Mouse (Mus musculus) thymus, adult 2 months (tissue): ENCODE measurements around the gene Ppp1r18. TPM values are rescaled to one million over a fixed set of nuclear protein-coding genes. Genes with fewer than 3 reads are reported as not detected.

Experiments used
- DNase-seq: peaks from one replicate; pipeline ENCODE4 v3.0.0; 2021
- H3K27ac ChIP-seq: fragments of 200-500 bp; 2 replicates; pipeline ENCODE4 v1.5.1; 2012; ENCODE audit warnings: low read length, control low read depth; ENCODE audit not compliant: control insufficient read depth, insufficient read depth
- H3K27me3 ChIP-seq: fragments of 200-500 bp; 2 replicates; pipeline ENCODE4 v1.6.1; 2012; ENCODE audit warnings: mild to moderate bottlenecking, low read length, moderate library complexity, mixed read lengths; ENCODE audit not compliant: control insufficient read depth, insufficient read depth
- H3K36me3 ChIP-seq: fragments of 200-500 bp; 2 replicates; pipeline ENCODE4 v1.6.1; 2012; ENCODE audit warnings: mild to moderate bottlenecking, low read length, moderate library complexity; ENCODE audit not compliant: control insufficient read depth, insufficient read depth
- H3K4me1 ChIP-seq: fragments of 200-500 bp; replicated peaks from 2 replicates; pipeline ENCODE4 v1.6.1; 2012; ENCODE audit warnings: low read length; ENCODE audit not compliant: control insufficient read depth, insufficient read depth
- H3K4me3 ChIP-seq: fragments of 200-500 bp; 2 replicates; pipeline ENCODE4 v1.5.1; 2012; ENCODE audit warnings: mild to moderate bottlenecking, low read length, control low read depth, moderate library complexity; ENCODE audit not compliant: control insufficient read depth, insufficient read depth
- CTCF ChIP-seq: fragments of 200-500 bp; IDR thresholded peaks from 2 replicates; pipeline ENCODE4 v1.5.1; 2012; ENCODE audit warnings: mild to moderate bottlenecking, control low read depth, low read length, moderate library complexity, borderline replicate concordance; ENCODE audit not compliant: control insufficient read depth, poor library complexity, insufficient read depth; ENCODE audit errors: extremely low read depth
- POLR2A ChIP-seq: fragments of 200-500 bp; IDR thresholded peaks from 2 replicates; pipeline ENCODE4 v1.6.1; 2012; ENCODE audit warnings: mild to moderate bottlenecking, low read length, control low read depth, moderate library complexity; ENCODE audit not compliant: control insufficient read depth, poor library complexity, insufficient read depth; ENCODE audit errors: extremely low read depth
- WGBS: fragments of 180-500 bp; shearing (Covaris S2); methylation state at CpG from one replicate; pipeline ENCODE4 v1.1.7; 2018; 5-methylcytosine and 5-hydroxymethylcytosine counted together
- polyA plus RNA-seq: library from polyadenylated mRNA; depleted of rRNA; stranded (reverse); fragments of >200 nt; gene quantifications from 2 replicates; pipeline ENCODE4 v1.2.3, GENCODE M21; 2012; rRNA removed

The Ppp1r18 gene
- polyA plus RNA-seq, 1 experiment: 176 TPM

DNA sequence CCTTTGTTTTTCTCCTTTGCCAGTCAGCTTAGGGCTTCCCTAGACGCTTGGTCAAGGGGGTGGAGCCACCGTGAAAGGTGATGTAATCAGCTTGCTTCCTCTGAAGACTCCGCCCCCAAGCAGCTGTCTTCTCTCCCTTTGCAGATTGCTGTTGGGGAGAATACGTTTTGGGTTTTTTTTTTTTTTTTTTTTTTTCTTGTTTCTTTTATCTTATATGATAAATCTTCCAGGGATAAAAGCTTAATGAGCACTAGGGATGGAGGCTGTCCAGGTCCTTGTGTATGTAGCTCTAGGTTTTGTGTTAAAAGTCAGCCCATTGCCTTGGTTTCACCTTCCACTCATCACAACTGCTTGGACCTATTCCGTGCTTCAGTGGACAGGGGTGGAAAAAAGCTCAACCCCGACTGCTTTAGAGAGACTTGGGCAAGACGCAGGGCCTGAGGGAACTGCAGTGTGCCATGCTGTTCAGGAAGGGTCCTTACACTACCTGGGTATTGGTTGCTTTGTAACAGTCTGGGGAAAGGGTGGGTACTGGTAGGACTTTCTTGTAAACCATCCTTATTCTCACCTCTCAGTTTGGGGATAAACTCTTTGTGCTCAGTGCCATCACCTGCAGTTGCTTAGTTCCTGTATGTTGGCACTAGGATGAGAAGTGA lies 53.8 kb downstream of the Ppp1r18 start:
- Histone ChIP-seq H3K36me3 (peaks cover 22% of the 10 kb centered on the region), H3K27ac (peak overlapping the region; percentile 75), H3K27me3 (no peaks in the 10 kb centered on the region), H3K4me3 (peak overlapping the region; percentile 39), H3K4me1 (peaks cover 9% of the 10 kb centered on the region)
- DNase-seq: peak; percentile 97
- 8% methylated on average over 7 of the region's 7 CpGs for WGBS
- no peak for TF ChIP-seq CTCF
- 0 out of 2 replicates have a peak, but pooled peaks have one; percentile 36 for TF ChIP-seq POLR2A

- Histone ChIP-seq H3K4me1 (peaks cover 9% of the 10 kb centered on the region), H3K4me3 (no peak overlapping the region), H3K27me3 (no peaks in the 10 kb centered on the region), H3K27ac (no peak overlapping the region), H3K36me3 (peaks cover 29% of the 10 kb centered on the region)
- WGBS: 72% methylated on average over 6 of the region's 6 CpGs
- TF ChIP-seq POLR2A (no peak), CTCF (no peak)
- no peak for DNase-seq
These were observed 54.5 kb downstream of the Ppp1r18 start for GRCm38 (mm10) chr17:35919864-35920301.

DNA sequence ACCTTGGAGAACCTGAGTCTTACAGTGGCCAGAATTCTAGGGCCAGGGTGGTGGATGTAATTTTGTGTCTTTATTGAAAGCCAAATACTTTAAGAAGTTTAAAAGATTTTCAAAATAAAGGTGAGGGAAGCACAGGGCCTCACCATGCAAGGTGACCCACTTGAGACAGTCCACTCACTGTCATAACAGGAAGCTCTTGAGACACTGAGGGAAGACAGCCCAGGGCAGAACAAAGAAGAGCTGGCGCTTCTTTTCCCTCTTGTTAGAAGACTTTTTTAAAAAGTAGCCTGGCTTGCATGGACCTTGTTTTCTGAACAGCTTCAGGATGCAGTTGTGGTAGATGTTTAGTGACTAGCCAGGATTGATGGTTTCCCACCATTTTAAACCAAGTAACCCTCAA lies 55.0 kb downstream of the Ppp1r18 start:
- no peaks in the 10 kb centered on the region for H3K27me3 ChIP-seq
- H3K4me1 ChIP-seq: peaks cover 8% of the 10 kb centered on the region
- H3K27ac ChIP-seq: no peak overlapping the region
- peaks cover 34% of the 10 kb centered on the region for H3K36me3 ChIP-seq
- no peak overlapping the region for H3K4me3 ChIP-seq
- 89% methylated on average over 1 of the region's 1 CpGs for WGBS
- DNase-seq: no peak
- TF ChIP-seq CTCF: no peak
- TF ChIP-seq POLR2A: no peak

DNA sequence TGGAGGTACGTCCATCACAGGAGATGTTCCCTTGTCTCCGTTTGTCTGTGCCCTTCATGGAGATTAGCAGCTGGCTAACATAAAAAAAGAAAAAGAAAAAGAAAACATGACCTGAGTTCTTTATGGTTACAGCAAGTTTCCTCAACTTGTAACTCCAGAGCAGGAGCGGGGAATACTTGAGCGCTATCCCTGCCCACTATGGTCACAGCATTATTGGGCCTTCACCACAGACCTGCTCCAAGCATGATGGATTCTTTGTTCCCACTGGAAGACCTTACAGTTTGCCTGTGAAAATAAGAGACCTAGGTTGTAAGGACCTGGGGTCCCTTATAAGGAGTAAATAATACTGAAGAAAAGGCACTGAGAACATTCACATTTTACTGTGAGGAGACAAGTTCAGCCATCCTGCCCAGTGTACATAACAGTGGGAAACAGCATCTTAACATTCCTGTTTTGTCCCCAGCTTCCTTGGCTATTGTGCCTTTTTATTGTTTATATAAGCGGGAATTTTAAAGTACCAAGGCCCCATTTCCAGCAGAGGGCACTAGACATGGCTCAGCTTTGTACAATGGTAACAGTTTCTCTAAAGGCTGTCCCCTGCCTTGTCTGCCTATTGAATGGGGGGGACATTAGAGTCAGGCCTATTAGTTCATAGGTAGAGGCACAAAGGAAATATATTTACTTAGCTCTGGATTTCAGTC lies 55.6 kb downstream of the Ppp1r18 start:
- 93% methylated on average over 5 of the region's 5 CpGs for WGBS
- Histone ChIP-seq H3K4me1 (peaks cover 6% of the 10 kb centered on the region), H3K4me3 (no peak overlapping the region), H3K27ac (no peak overlapping the region), H3K27me3 (no peaks in the 10 kb centered on the region), H3K36me3 (peaks cover 41% of the 10 kb centered on the region)
- TF ChIP-seq POLR2A (no peak), CTCF (no peak)
- DNase-seq: peak; percentile 37

DNA sequence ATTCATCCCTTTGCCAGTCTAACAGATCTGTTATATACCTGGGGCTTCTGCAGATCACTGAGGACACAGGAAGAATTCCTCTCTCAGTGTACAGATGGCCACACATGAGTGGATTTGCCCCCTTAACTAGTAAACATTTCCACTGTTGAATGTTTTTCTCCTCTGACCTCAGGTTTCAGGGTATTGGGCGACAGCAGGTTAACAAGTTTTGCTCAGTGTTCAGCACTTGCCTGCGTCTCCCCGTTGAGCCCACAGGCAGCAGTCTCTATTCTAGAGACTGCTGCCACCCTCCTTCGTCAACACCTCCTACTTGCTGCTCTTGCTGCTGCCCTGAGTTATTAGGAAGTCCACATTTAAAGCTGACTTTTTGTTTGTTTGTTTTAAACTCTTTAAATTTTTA lies 56.3 kb downstream of the Ppp1r18 start:
- Histone ChIP-seq H3K4me1 (peaks cover 6% of the 10 kb centered on the region), H3K36me3 (peaks cover 48% of the 10 kb centered on the region), H3K4me3 (no peak overlapping the region), H3K27me3 (no peaks in the 10 kb centered on the region), H3K27ac (no peak overlapping the region)
- TF ChIP-seq CTCF (no peak), POLR2A (no peak)
- no peak for DNase-seq
- 95% methylated on average over 4 of the region's 4 CpGs for WGBS

DNA sequence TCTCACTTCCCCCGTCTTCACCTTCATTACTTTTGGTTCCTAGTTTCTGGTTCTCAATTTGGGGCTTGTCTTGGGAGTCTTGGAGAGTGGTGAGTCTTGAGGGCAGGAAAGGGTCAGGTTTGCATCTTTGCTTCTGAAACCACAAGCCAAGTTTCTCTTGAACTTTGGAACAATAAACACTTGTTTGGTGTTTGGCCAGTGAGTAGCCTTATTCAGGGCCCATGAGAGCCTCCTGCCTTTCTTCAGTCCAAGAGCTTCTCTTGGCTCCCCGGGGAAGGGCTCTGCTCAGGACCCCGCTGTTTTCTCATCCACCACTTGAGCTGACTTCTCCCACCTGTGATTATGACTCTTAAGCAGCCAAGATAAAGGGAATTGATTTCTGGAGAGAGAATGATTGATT lies 57.2 kb downstream of the Ppp1r18 start:
- no peaks in the 10 kb centered on the region for H3K27me3 ChIP-seq
- H3K4me3 ChIP-seq: no peak overlapping the region
- H3K27ac ChIP-seq: no peak overlapping the region
- WGBS: 86% methylated on average over 3 of the region's 3 CpGs
- peaks cover 50% of the 10 kb centered on the region for H3K36me3 ChIP-seq
- peaks cover 6% of the 10 kb centered on the region for H3K4me1 ChIP-seq
- DNase-seq: no peak
- TF ChIP-seq POLR2A (no peak), CTCF (no peak)

GRCm38 (mm10) chr17:35923281-35923680 lies 57.9 kb downstream of the Ppp1r18 start:
- no peak overlapping the region for H3K4me3 ChIP-seq
- H3K27ac ChIP-seq: no peak overlapping the region
- no peaks in the 10 kb centered on the region for H3K27me3 ChIP-seq
- WGBS: 94% methylated on average over 4 of the region's 4 CpGs
- H3K36me3 ChIP-seq: peaks cover 53% of the 10 kb centered on the region
- H3K4me1 ChIP-seq: peaks cover 6% of the 10 kb centered on the region
- no peak for TF ChIP-seq POLR2A
- no peak for TF ChIP-seq CTCF
- DNase-seq: no peak

Other genes with a start within 250 kb of the Ppp1r18 start
- gene Gm9573, start 239.0 kb upstream of the Ppp1r18 start, polyA plus RNA-seq: 0.09 and 0.23 TPM in 2 replicates
- 0.05 and 0.11 TPM in 2 replicates for gene Mucl3, start 221.9 kb upstream of the Ppp1r18 start, polyA plus RNA-seq
- 153 and 171 TPM in 2 replicates for gene Vars2, start 198.0 kb upstream of the Ppp1r18 start, polyA plus RNA-seq
- 317 and 352 TPM in 2 replicates for gene Gtf2h4, start 191.9 kb upstream of the Ppp1r18 start, polyA plus RNA-seq
- gene Ddr1, start 161.0 kb upstream of the Ppp1r18 start, polyA plus RNA-seq: 33.6 and 43.6 TPM in 2 replicates
- gene Ier3, start 43.9 kb upstream of the Ppp1r18 start, polyA plus RNA-seq: 6.2 and 6.4 TPM in 2 replicates
- 62.4 and 70.4 TPM in 2 replicates for gene Flot1, start 42.4 kb upstream of the Ppp1r18 start, polyA plus RNA-seq
- gene Tubb5, start 27.3 kb upstream of the Ppp1r18 start, polyA plus RNA-seq: 1,522 and 2,049 TPM in 2 replicates
- gene Mdc1, start 24.1 kb upstream of the Ppp1r18 start, polyA plus RNA-seq: 17.4 and 22.4 TPM in 2 replicates
- gene Nrm, start 4.3 kb upstream of the Ppp1r18 start, polyA plus RNA-seq: 82.8 and 111 TPM in 2 replicates
- 174 and 182 TPM in 2 replicates for gene Dhx16, start 14.2 kb downstream of the Ppp1r18 start, polyA plus RNA-seq
- 73.4 and 86.8 TPM in 2 replicates for gene 2310061I04Rik, start 31.8 kb downstream of the Ppp1r18 start, polyA plus RNA-seq
- gene Atat1, start 44.5 kb downstream of the Ppp1r18 start, polyA plus RNA-seq: 63.9 and 64.9 TPM in 2 replicates
- 67.6 and 69.7 TPM in 2 replicates for gene Mrps18b, start 50.8 kb downstream of the Ppp1r18 start, polyA plus RNA-seq
- 63.0 and 65.6 TPM in 2 replicates for gene Ppp1r10, start 50.8 kb downstream of the Ppp1r18 start, polyA plus RNA-seq
- 128 and 132 TPM in 2 replicates for gene Abcf1, start 104.2 kb downstream of the Ppp1r18 start, polyA plus RNA-seq
- gene Gnl1, start 114.3 kb downstream of the Ppp1r18 start, polyA plus RNA-seq: 37.9 and 45.5 TPM in 2 replicates
- gene Prr3, start 114.6 kb downstream of the Ppp1r18 start, polyA plus RNA-seq: 35.5 and 42.6 TPM in 2 replicates
- 15.0 and 20.4 TPM in 2 replicates for gene H2-T24, start 155.0 kb downstream of the Ppp1r18 start, polyA plus RNA-seq
- 380 and 457 TPM in 2 replicates for gene H2-T23, start 167.3 kb downstream of the Ppp1r18 start, polyA plus RNA-seq
- gene H2-T22, start 177.2 kb downstream of the Ppp1r18 start, polyA plus RNA-seq: 105 and 119 TPM in 2 replicates
- gene Gm6034, start 177.4 kb downstream of the Ppp1r18 start, polyA plus RNA-seq: 0.22 TPM in 1 of 2 replicates, not detected in the other
- 0.39 and 0.61 TPM in 2 replicates for gene Gm11127, start 192.8 kb downstream of the Ppp1r18 start, polyA plus RNA-seq